Mouse (Mus musculus) gastrocnemius, postnatal 14 days (tissue): ENCODE measurements at regions not wholly inside any gene's neighbourhood (a gene's known extent, or its start where the extent isn't known, plus 50 kb on each side); places are given as distances from the start of the nearest gene placed in this dataset.
"Not testable (repeated sequence)": the region's sequence is repeated elsewhere in the genome, so short reads cannot be mapped to it uniquely, and the experiment has no call there.

ENCODE experiments used
- DNase-seq: peaks from one replicate; pipeline ENCODE4 v3.0.0; 2021; ENCODE audit warnings: mixed read lengths
- intact Hi-C: fragments of 180-260 bp; cut with DNase I; formaldehyde crosslinking; loops from one replicate; pipeline ENCODE4 v1.15.1; 2025; ENCODE audit warnings: low total_unique reads

- intact Hi-C loops, DNase-seq: not testable (repeated sequence)
Observed at GRCm38 (mm10) chr13:12940911-12941310, 64.3 kb downstream of the Prl2c2 start.

- intact Hi-C loops, DNase-seq: not testable (repeated sequence)
Observed at GRCm38 (mm10) chr13:12935103-12935502, 70.1 kb downstream of the Prl2c2 start.

GRCm38 (mm10) chr13:12931907-12932617 lies 73.1 kb downstream of the Prl2c2 start:
- intact Hi-C loops: loop anchor here (2.0 kb wide), 1 partner anchor 39 kb away; no protein-coding TSS in a partner anchor
- not testable (repeated sequence) for DNase-seq

- no peak for DNase-seq
- intact Hi-C loops: loop anchor here (2.0 kb wide), 1 partner anchor 38 kb away; no protein-coding TSS in a partner anchor
Observed at GRCm38 (mm10) chr13:12930566-12930965, 74.6 kb downstream of the Prl2c2 start.

GRCm38 (mm10) chr13:12929806-12930205 lies 75.4 kb downstream of the Prl2c2 start:
- intact Hi-C loops: loop anchor here (2.0 kb wide), 1 partner anchor 37 kb away; no protein-coding TSS in a partner anchor
- no peak for DNase-seq

- no peak for DNase-seq
- intact Hi-C loops: no loop called here
Observed at GRCm38 (mm10) chr13:12927587-12928345, 77.4 kb downstream of the Prl2c2 start.

GRCm38 (mm10) chr13:12925604-12926003 lies 79.6 kb downstream of the Prl2c2 start:
- intact Hi-C loops: no loop called here
- DNase-seq: no peak

GRCm38 (mm10) chr13:12912902-12913301 lies 92.3 kb downstream of the Prl2c2 start:
- intact Hi-C loops: no loop called here

GRCm38 (mm10) chr13:12906151-12906550 lies 99.0 kb downstream of the Prl2c2 start:
- DNase-seq: no peak
- intact Hi-C loops: no loop called here

More at GRCm38 (mm10) chr13:12912902-12913301, 92.3 kb downstream of the Prl2c2 start:
- DNase-seq: no peak

GRCm38 (mm10) chr13:12889631-12890030 lies 89.8 kb upstream of the Prl2c3 start:
- DNase-seq, intact Hi-C loops: not testable (repeated sequence)

GRCm38 (mm10) chr13:12879506-12879905 lies 79.6 kb upstream of the Prl2c3 start:
- intact Hi-C loops, DNase-seq: not testable (repeated sequence)

- intact Hi-C loops, DNase-seq: not testable (repeated sequence)
Observed at GRCm38 (mm10) chr13:12864946-12865345, 65.1 kb upstream of the Prl2c3 start.

- no peak for DNase-seq
- intact Hi-C loops: no loop called here
Observed at GRCm38 (mm10) chr13:12864263-12864662, 64.4 kb upstream of the Prl2c3 start.

- intact Hi-C loops, DNase-seq: not testable (repeated sequence)
Observed at GRCm38 (mm10) chr13:12863542-12863941, 63.7 kb upstream of the Prl2c3 start.

- DNase-seq, intact Hi-C loops: not testable (repeated sequence)
Observed at GRCm38 (mm10) chr13:12860954-12861353, 61.1 kb upstream of the Prl2c3 start.

- intact Hi-C loops: not testable (repeated sequence)
Observed at GRCm38 (mm10) chr13:12859930-12860329, 60.1 kb upstream of the Prl2c3 start.

More at GRCm38 (mm10) chr13:12859930-12860329, 60.1 kb upstream of the Prl2c3 start:
- not testable (repeated sequence) for DNase-seq
